Mouse (Mus musculus) heart, embryonic 10.5 days (tissue): ENCODE data around the gene Rell1. TPM values are rescaled to one million over a fixed set of nuclear protein-coding genes. Genes with fewer than 3 reads are reported as not detected.
"Not testable (repeated sequence)": the region's sequence is repeated elsewhere in the genome, so short reads cannot be mapped to it uniquely, and the experiment has no call there.

Experiments used
- DNase-seq: peaks from one replicate; pipeline ENCODE4 v3.0.0-alpha.2; 2017; ENCODE audit warnings: low spot score
- H3K27ac ChIP-seq: fragments of 300-500 bp; sonication (generic); 2 replicates; pipeline ENCODE4 v1.5.1; 2016; ENCODE audit warnings: mild to moderate bottlenecking
- H3K27me3 ChIP-seq: fragments of 300-500 bp; sonication (generic); 2 replicates; pipeline ENCODE4 v1.6.1; 2016; ENCODE audit warnings: mild to moderate bottlenecking; ENCODE audit not compliant: poor library complexity, insufficient read depth, severe bottlenecking
- H3K36me3 ChIP-seq: fragments of 300-500 bp; sonication (generic); 2 replicates; pipeline ENCODE4 v1.6.1; 2016; ENCODE audit warnings: mild to moderate bottlenecking, moderate library complexity
- H3K4me1 ChIP-seq: fragments of 300-500 bp; sonication (generic); 2 replicates; pipeline ENCODE4 v1.6.1; 2016; ENCODE audit warnings: mild to moderate bottlenecking
- H3K4me3 ChIP-seq: fragments of 300-500 bp; sonication (generic); 2 replicates; pipeline ENCODE4 v1.5.1; 2016; ENCODE audit warnings: mild to moderate bottlenecking, moderate library complexity
- H3K9me3 ChIP-seq: fragments of 300-500 bp; sonication (generic); 2 replicates; pipeline ENCODE4 v1.6.1; 2016; ENCODE audit warnings: mild to moderate bottlenecking, moderate library complexity
- whole genome bisulfite sequencing: fragments of 180-500 bp; shearing (Covaris S2); methylation state at CpG from one replicate; pipeline ENCODE4 v1.1.7; 2016; 5-methylcytosine and 5-hydroxymethylcytosine counted together
- polyA plus RNA-seq: library from polyadenylated mRNA; unstranded; fragments of >200 nt; fragmentation: Nextera tagmentation; extraction: Ambion mirVana; gene quantifications from 2 replicates; pipeline ENCODE4 v1.2.1, GENCODE M21; 2016

Gene Rell1
- polyA plus RNA-seq, 1 experiment from 2014 or later: 11.3 TPM

DNA sequence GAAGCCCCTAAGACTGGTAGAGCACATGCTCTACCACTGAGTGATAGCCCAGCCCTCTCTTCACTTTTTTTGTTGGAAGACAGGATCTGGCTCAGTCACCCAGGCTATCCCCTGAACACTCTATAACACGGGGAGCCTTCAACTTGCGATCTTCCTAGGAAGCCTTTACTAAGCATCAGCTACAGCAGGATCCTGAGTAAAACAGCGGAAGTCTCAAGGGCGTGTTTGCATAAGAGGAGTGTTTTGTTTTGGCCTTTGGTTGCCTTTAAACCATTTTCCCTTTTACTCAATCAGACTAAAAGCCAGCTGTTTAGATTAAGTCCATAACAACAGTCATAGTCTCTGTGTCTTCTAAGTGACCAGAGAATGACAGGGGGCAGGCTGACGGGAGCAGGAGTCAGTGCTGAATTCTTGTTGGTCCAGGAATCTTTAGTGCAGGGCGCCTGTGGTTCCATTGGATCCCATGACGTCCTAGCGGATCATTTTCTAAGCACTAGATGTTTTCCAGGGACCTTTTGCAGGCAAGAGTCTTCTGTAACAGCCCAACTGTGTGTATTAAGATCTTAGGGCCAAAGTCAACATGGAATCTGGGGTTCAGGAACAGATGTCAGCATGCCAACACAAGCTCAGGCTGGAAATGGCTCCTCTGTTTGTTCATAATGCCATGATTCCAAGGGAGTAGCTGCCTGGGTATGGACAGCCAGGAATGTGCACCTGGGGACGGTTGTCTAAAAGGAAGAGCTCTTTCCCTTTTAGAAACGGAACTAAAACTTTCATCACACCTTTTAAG is 58.3 kb downstream of the Rell1 start:
- 85% methylated on average over 10 of the region's 10 CpGs for WGBS
- no peak overlapping the region for H3K27ac ChIP-seq
- no peak for DNase-seq
- no peak overlapping the region for H3K4me3 ChIP-seq
- 0 out of 2 replicates have a peak, but pooled peaks cover 3% of the 10 kb centered on the region for H3K36me3 ChIP-seq
- no peaks in the 10 kb centered on the region for H3K9me3 ChIP-seq
- no peaks in the 10 kb centered on the region for H3K4me1 ChIP-seq
- peaks cover 41% of the 10 kb centered on the region; the same call in 1 of the 2 replicates for H3K27me3 ChIP-seq

DNA sequence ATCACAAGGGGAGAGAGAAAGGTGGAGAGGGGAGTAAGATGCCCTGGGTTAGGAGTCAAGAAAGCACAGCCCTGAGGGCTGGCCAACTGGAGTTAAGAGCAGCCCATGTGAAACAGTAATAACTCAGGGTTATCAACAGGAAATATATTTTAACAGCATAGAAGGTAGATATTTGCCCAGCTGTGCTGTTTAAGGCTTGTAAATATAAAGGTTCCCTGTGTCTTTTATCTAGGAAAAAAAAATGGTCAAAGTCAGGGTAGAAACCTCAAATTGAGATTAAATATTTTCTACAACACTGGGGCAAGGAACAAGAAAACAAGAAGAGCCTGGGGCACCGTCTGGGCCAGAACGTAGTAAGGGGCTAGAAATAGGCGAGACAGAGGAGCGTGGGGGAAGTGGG is 61.2 kb downstream of the Rell1 start:
- WGBS: 62% methylated on average over 4 of the region's 4 CpGs
- no peak for DNase-seq
- Histone ChIP-seq H3K36me3 (no peaks in the 10 kb centered on the region), H3K9me3 (no peaks in the 10 kb centered on the region), H3K27me3 (peaks cover 48% of the 10 kb centered on the region; the same call in 1 of the 2 replicates), H3K4me1 (no peaks in the 10 kb centered on the region), H3K27ac (no peak overlapping the region), H3K4me3 (no peak overlapping the region)

DNA sequence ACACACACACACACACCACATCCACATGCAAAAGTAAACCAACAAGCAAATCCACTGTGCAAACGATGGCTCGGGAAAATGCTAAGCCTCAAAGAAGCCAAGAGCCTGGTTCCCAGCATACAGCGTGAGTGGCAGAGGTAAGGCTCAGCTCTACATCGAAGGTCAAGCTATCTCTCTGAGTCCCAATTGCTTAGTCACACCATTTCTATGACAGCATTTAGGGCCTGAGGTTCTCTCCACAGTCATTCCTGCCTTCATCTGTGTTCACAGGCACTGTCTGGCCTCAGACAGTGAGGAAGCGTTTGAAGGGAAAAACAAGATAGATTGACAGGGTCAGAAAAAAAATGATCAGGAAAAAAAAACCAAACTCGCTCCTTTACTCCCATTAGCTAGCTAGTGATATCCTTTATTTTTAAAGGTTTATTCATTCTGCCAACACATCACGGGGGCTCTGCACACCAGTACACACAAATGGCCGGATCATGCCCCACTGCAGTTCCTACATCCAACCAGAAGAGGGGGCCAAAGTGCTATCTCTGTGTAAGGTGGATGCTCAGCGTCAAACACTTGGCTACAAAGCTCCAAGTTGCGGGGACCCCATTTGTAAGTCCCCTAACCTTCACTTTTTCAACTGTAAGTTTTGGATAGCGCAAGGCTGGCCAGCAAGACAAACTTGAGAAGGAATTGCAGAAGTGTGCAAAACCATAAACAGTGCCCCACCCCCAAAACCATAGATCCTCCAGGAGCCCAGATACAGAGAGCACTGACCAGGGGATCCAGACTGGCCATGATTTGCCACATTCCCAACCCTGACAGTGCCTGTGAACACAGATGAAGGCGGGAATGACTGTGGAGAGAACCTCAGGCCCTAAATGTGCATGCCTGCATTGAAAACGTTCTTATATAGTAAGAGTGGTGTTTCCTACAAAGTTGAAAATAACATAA is 62.3 kb downstream of the Rell1 start:
- peaks cover 46% of the 10 kb centered on the region; the same call in 1 of the 2 replicates for H3K27me3 ChIP-seq

DNA sequence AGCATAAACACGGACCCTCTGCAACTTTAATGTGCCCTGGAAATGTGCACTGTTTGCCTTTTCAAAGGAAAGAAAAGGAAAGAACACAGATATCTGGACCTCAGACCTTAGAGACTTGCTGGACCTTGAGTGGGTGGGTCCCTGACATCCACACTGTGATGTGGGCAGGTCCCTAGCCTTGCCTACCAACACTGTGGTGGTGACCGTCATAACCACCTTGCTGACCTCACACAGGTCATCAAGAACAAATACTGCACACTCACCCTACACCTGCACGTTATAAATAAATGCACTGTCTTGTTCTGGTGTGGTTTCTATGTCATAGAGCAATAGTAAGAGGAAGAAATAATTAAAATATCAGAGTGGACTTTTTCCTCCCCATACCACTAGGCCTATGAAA is 65.4 kb downstream of the Rell1 start:
- Histone ChIP-seq H3K36me3 (no peaks in the 10 kb centered on the region), H3K4me1 (no peaks in the 10 kb centered on the region), H3K27ac (no peak overlapping the region), H3K27me3 (peaks cover 29% of the 10 kb centered on the region; the same call in 1 of the 2 replicates), H3K4me3 (no peak overlapping the region), H3K9me3 (no peaks in the 10 kb centered on the region)
- no peak for DNase-seq
- WGBS: 62% methylated on average over 3 of the region's 3 CpGs

More for the DNA sequence above, 62.3 kb downstream of the Rell1 start:
- Histone ChIP-seq H3K9me3 (no peaks in the 10 kb centered on the region), H3K36me3 (no peaks in the 10 kb centered on the region), H3K4me3 (no peak overlapping the region), H3K4me1 (no peaks in the 10 kb centered on the region), H3K27ac (no peak overlapping the region)
- 43% methylated on average over 13 of the region's 13 CpGs for WGBS
- DNase-seq: peak; percentile 80

DNA sequence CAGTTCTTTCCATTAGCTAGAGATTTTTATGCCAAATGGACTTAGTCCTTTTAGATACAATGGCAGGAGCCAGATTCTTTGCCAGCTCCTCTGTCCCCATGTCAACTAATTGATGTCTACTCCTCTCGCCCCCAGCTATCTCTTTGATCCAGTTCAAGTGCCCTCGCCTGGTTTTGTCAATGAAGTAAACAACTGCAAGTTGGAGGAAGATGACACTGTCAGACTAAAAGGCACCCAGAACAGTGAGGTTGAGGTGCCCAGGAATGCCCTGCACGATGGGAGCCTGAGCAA is 70.9 kb downstream of the Rell1 start:
- 74% methylated on average over 3 of the region's 3 CpGs for WGBS
- H3K36me3 ChIP-seq: no peaks in the 10 kb centered on the region

DNA sequence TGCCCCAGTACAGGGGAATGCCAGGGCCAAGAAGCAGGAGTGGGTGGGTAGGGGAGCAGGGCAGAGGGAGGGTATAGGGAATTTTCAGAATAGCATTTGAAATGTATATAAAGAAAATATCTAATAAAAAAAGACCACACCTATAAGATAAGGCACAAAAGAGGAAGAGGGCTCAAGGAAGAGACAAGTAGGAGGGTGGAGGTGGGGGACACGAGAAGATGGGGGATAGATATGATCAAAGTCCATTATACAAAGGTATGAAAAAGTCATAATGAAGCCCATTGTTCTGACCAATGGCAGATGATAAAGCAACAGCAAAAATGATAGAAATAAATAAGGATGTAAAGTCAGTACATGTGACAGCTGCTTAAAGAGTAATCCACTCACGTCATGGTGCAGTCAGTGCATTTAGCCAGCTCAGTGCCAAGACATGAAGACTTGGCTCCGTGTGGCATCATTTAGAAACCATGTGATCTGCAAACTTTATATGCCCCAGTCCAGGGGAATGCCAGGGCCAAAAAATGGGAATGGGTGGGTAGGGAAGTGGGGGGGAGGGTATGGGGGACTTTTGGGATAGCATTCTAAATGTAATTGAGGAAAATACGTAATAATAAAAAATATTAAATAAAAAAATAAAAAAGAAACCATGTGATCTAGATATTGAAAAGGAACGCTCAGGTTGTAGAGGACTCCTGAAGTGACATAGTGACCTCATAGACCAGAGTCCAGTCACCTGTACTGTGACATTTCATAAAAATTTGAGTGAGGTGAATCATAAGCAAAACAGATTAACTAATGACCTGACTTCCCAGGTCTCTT is 71.5 kb downstream of the Rell1 start:
- not testable (repeated sequence) for H3K4me1 ChIP-seq, H3K27me3 ChIP-seq, H3K9me3 ChIP-seq, DNase-seq, H3K27ac ChIP-seq, H3K4me3 ChIP-seq, H3K36me3 ChIP-seq
- 87% methylated on average over 5 of the region's 5 CpGs for WGBS

More for the DNA sequence above, 70.9 kb downstream of the Rell1 start:
- Histone ChIP-seq H3K4me1 (no peaks in the 10 kb centered on the region), H3K4me3 (no peak overlapping the region), H3K27ac (no peak overlapping the region), H3K9me3 (no peaks in the 10 kb centered on the region), H3K27me3 (no peaks in the 10 kb centered on the region)
- no peak for DNase-seq

- 81% methylated on average over 6 of the region's 6 CpGs for WGBS
Measured at GRCm38 (mm10) chr5:63891912-63892311, 76.8 kb downstream of the Rell1 start.

DNA sequence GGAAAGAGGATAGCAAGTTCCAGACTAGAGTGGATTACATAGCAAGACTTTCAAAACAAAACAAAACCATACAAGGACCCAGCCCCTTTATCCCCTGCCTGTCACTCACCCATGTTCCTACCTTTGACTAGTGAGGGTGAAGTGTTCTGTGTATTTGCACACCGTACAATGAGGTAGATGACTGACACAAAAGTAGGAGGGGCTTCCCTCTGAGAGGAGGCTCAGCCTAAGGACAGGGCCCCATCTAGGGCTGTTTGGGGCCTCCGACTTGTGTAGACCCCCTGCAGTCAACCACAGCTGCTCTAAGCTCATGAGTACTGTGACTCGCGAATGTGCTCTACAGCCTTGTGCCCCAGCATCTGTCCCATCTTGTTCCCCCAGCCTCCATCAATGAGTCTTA is 77.5 kb downstream of the Rell1 start:
- H3K9me3 ChIP-seq: no peaks in the 10 kb centered on the region
- no peaks in the 10 kb centered on the region for H3K4me1 ChIP-seq
- H3K36me3 ChIP-seq: no peaks in the 10 kb centered on the region
- DNase-seq: no peak
- WGBS: 84% methylated on average over 4 of the region's 4 CpGs
- H3K4me3 ChIP-seq: no peak overlapping the region
- no peak overlapping the region for H3K27ac ChIP-seq
- H3K27me3 ChIP-seq: no peaks in the 10 kb centered on the region

More at GRCm38 (mm10) chr5:63891912-63892311, 76.8 kb downstream of the Rell1 start:
- Histone ChIP-seq H3K27ac (no peak overlapping the region), H3K9me3 (no peaks in the 10 kb centered on the region), H3K36me3 (no peaks in the 10 kb centered on the region), H3K4me1 (no peaks in the 10 kb centered on the region), H3K4me3 (no peak overlapping the region), H3K27me3 (no peaks in the 10 kb centered on the region)
- no peak for DNase-seq

- Histone ChIP-seq H3K9me3 (no peaks in the 10 kb centered on the region), H3K4me3 (no peak overlapping the region), H3K4me1 (no peaks in the 10 kb centered on the region), H3K36me3 (no peaks in the 10 kb centered on the region), H3K27me3 (no peaks in the 10 kb centered on the region), H3K27ac (no peak overlapping the region)
- no peak for DNase-seq
- WGBS: 96% methylated on average over 4 of the region's 4 CpGs
Measured at GRCm38 (mm10) chr5:63887111-63887510, 81.6 kb downstream of the Rell1 start.

DNA sequence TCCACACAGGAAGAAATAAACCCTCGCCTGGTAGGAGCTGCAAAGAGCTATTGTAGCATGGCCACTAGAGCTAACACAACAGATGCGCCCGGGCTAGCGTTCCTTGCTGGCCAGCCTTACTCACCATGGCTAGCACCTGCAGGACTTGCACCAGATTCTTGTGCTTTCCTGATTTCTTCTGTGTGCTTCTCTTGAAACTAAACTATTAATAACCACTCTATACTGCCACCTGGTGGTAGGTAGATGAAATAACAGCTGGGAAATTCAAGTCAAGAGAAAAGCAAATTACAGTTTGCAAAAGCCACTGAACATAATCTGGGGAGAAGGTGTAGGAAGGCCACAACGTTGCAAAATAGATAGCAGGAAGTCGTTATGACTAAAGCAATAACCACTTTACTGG is 82.0 kb downstream of the Rell1 start:
- DNase-seq: no peak
- no peak overlapping the region for H3K27ac ChIP-seq
- H3K27me3 ChIP-seq: no peaks in the 10 kb centered on the region
- H3K4me1 ChIP-seq: no peaks in the 10 kb centered on the region
- no peaks in the 10 kb centered on the region for H3K9me3 ChIP-seq
- no peak overlapping the region for H3K4me3 ChIP-seq
- H3K36me3 ChIP-seq: no peaks in the 10 kb centered on the region
- 36% methylated on average over 6 of the region's 6 CpGs for WGBS

DNA sequence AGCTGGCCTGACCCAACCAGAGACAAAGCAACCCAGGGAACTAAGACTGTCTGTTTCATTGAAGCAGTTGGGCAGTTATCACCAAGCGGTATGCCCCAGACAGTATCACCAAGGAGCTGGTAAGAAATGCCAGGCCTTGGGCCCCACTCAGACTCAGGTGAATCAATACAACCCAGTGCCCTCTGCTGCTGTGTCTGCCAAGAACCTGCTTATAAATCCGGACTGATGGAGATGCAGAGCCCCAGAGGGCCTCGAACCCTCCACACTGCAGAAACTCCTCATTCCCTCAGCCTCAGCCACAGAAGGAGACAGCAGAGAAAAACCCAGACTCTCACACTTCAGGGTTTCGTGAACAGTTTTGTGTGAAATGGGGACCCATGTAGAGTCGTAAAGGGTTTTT is 82.4 kb downstream of the Rell1 start:
- H3K4me1 ChIP-seq: no peaks in the 10 kb centered on the region
- no peaks in the 10 kb centered on the region for H3K9me3 ChIP-seq
- H3K36me3 ChIP-seq: no peaks in the 10 kb centered on the region
- no peak overlapping the region for H3K4me3 ChIP-seq
- DNase-seq: no peak
- no peaks in the 10 kb centered on the region for H3K27me3 ChIP-seq
- no peak overlapping the region for H3K27ac ChIP-seq
- WGBS: 86% methylated on average over 5 of the region's 5 CpGs

GRCm38 (mm10) chr5:63879026-63879425 is 89.7 kb downstream of the Rell1 start:
- Histone ChIP-seq H3K27ac (no peak overlapping the region), H3K36me3 (no peaks in the 10 kb centered on the region), H3K27me3 (no peaks in the 10 kb centered on the region), H3K9me3 (no peaks in the 10 kb centered on the region), H3K4me1 (no peaks in the 10 kb centered on the region), H3K4me3 (no peak overlapping the region)
- WGBS: 81% methylated on average over 10 of the region's 10 CpGs
- no peak for DNase-seq
